Mouse (Mus musculus): ENCODE measurements around the gene Wnt1. TPM values are rescaled to one million over a fixed set of nuclear protein-coding genes. Genes with fewer than 3 reads are reported as not detected.

Wnt1 gene
- polyA plus RNA-seq, 1 experiment from 2014 or later = not detected

- Histone ChIP-seq H3K36me3 (ENCODE audit: control insufficient read depth, insufficient read depth, low read length) (peaks cover 19% of the 10 kb centered on the region), H3K4me1 (ENCODE audit: control insufficient read depth, insufficient read depth, low read length) (peaks cover 8% of the 10 kb centered on the region), H3K4me3 (ENCODE audit: low read depth, low read length) (no peak overlapping the region), H3K27ac (ENCODE audit: low read depth, low read length) (no peak overlapping the region), H3K27me3 (ENCODE audit: control insufficient read depth, insufficient read depth, low read length) (no peaks in the 10 kb centered on the region), H3K4me2 (no peak overlapping the region), H3K9me3 (replicated peaks; ENCODE audit: control insufficient read depth, low read length) (no peaks in the 10 kb centered on the region), H3K9ac (ENCODE audit: low read depth, low read length) (no peak overlapping the region)
- WGBS (ENCODE audit: insufficient replicate concordance) = 89% methylated on average over 7 of the region's 7 CpGs
- no peak for ATAC-seq (replicated peaks; ENCODE audit: insufficient number of reproducible peaks, low FRiP score, low TSS enrichment)
These were observed 28.5 kb downstream of the Wnt1 start for GRCm38 (mm10) chr15:98818171-98818570.

GRCm38 (mm10) chr15:98820937-98821336 is 31.3 kb downstream of the Wnt1 start:
- Histone ChIP-seq H3K27ac (ENCODE audit: low read depth, low read length) (0 out of 2 replicates have a peak overlapping the region, but pooled peaks have one; percentile 3), H3K9me3 (replicated peaks; ENCODE audit: control insufficient read depth, low read length) (no peaks in the 10 kb centered on the region), H3K9ac (ENCODE audit: low read depth, low read length) (no peak overlapping the region), H3K4me3 (ENCODE audit: low read depth, low read length) (no peak overlapping the region), H3K27me3 (ENCODE audit: control insufficient read depth, insufficient read depth, low read length) (no peaks in the 10 kb centered on the region), H3K4me1 (ENCODE audit: control insufficient read depth, insufficient read depth, low read length) (peaks cover 8% of the 10 kb centered on the region), H3K4me2 (no peak overlapping the region), H3K36me3 (ENCODE audit: control insufficient read depth, insufficient read depth, low read length) (peaks cover 14% of the 10 kb centered on the region; the same call in 1 of the 2 replicates)
- no peak for ATAC-seq (replicated peaks; ENCODE audit: insufficient number of reproducible peaks, low FRiP score, low TSS enrichment)
- WGBS (ENCODE audit: insufficient replicate concordance) = 74% methylated on average over 4 of the region's 4 CpGs

DNA sequence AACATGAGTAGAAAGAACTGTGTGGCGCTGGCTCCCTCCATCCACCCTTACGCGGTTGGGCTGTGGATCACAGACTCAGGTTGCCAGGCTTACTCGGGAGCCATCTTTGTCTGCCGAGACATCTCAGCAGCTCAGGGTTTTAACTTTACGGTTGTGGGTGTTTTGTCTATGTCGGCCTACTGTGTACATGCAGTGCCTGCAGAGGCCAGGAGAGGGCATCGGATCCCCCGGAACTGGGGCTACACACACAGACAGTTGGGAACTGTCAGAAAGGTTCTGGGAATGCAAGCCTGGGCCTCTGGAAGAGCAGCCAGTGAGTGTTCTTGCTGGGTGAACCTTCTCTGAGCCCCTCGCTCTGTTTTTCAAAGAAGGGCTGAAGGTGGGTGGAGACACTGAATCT is 31.7 kb downstream of the Wnt1 start:
- no peak for ATAC-seq (replicated peaks; ENCODE audit: insufficient number of reproducible peaks, low FRiP score, low TSS enrichment)
- 34% methylated on average over 10 of the region's 10 CpGs for WGBS (ENCODE audit: insufficient replicate concordance)
- Histone ChIP-seq H3K9ac (ENCODE audit: low read depth, low read length) (no peak overlapping the region), H3K36me3 (ENCODE audit: control insufficient read depth, insufficient read depth, low read length) (peaks cover 14% of the 10 kb centered on the region; the same call in 1 of the 2 replicates), H3K4me1 (ENCODE audit: control insufficient read depth, insufficient read depth, low read length) (peaks cover 8% of the 10 kb centered on the region), H3K4me3 (ENCODE audit: low read depth, low read length) (no peak overlapping the region), H3K9me3 (replicated peaks; ENCODE audit: control insufficient read depth, low read length) (no peaks in the 10 kb centered on the region), H3K27me3 (ENCODE audit: control insufficient read depth, insufficient read depth, low read length) (no peaks in the 10 kb centered on the region), H3K4me2 (no peak overlapping the region), H3K27ac (ENCODE audit: low read depth, low read length) (no peak overlapping the region)

- WGBS (ENCODE audit: insufficient replicate concordance) = 93% methylated on average over 5 of the region's 5 CpGs
- peaks cover 11% of the 10 kb centered on the region; the same call in 1 of the 2 replicates for H3K36me3 ChIP-seq (ENCODE audit: control insufficient read depth, insufficient read depth, low read length)
- no peak overlapping the region for H3K4me3 ChIP-seq (ENCODE audit: low read depth, low read length)
- peaks cover 11% of the 10 kb centered on the region for H3K4me1 ChIP-seq (ENCODE audit: control insufficient read depth, insufficient read depth, low read length)
- H3K9ac ChIP-seq (ENCODE audit: low read depth, low read length) = no peak overlapping the region
- no peaks in the 10 kb centered on the region for H3K9me3 ChIP-seq (replicated peaks; ENCODE audit: control insufficient read depth, low read length)
- ATAC-seq (replicated peaks; ENCODE audit: insufficient number of reproducible peaks, low FRiP score, low TSS enrichment) = no peak
- H3K4me2 ChIP-seq = no peak overlapping the region
- H3K27me3 ChIP-seq (ENCODE audit: control insufficient read depth, insufficient read depth, low read length) = no peaks in the 10 kb centered on the region
- no peak overlapping the region for H3K27ac ChIP-seq (ENCODE audit: low read depth, low read length)
These were observed 32.5 kb downstream of the Wnt1 start for GRCm38 (mm10) chr15:98822147-98822546.

- Histone ChIP-seq H3K9ac (ENCODE audit: low read depth, low read length) (no peak overlapping the region), H3K4me3 (ENCODE audit: low read depth, low read length) (no peak overlapping the region), H3K27ac (ENCODE audit: low read depth, low read length) (no peak overlapping the region), H3K36me3 (ENCODE audit: control insufficient read depth, insufficient read depth, low read length) (peaks cover 13% of the 10 kb centered on the region), H3K27me3 (ENCODE audit: control insufficient read depth, insufficient read depth, low read length) (no peaks in the 10 kb centered on the region), H3K9me3 (replicated peaks; ENCODE audit: control insufficient read depth, low read length) (no peaks in the 10 kb centered on the region), H3K4me1 (ENCODE audit: control insufficient read depth, insufficient read depth, low read length) (peaks cover 21% of the 10 kb centered on the region), H3K4me2 (no peak overlapping the region)
- WGBS (ENCODE audit: insufficient replicate concordance) = 56% methylated on average over 3 of the region's 3 CpGs
- no peak for ATAC-seq (replicated peaks; ENCODE audit: insufficient number of reproducible peaks, low FRiP score, low TSS enrichment)
These were observed 33.8 kb downstream of the Wnt1 start for GRCm38 (mm10) chr15:98823434-98823833.

DNA sequence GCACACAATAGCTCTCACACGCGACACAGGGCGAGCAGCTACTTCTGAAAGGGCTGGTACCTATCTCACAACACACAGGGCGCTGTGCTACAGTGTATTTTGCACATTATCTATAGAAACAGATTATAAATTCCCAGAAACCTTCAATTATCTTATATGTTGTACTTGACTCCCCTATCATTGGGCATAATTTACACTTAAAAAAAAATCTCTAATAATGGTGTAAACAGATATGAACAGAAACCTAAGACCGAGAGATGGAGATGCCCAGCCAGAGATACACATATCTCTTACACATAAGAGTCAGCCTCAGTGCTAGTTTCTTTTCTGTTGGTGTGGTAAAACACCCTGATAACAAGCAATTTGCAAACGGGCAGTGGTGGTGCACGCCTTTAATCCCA is 38.0 kb downstream of the Wnt1 start:
- peaks cover 13% of the 10 kb centered on the region; the same call in 1 of the 2 replicates for H3K36me3 ChIP-seq (ENCODE audit: control insufficient read depth, insufficient read depth, low read length)
- H3K27me3 ChIP-seq (ENCODE audit: control insufficient read depth, insufficient read depth, low read length) = no peaks in the 10 kb centered on the region
- 62% methylated on average over 7 of the region's 7 CpGs for WGBS (ENCODE audit: insufficient replicate concordance)
- peaks cover 26% of the 10 kb centered on the region for H3K4me1 ChIP-seq (ENCODE audit: control insufficient read depth, insufficient read depth, low read length)
- 0 out of 2 replicates have a peak overlapping the region, but pooled peaks have one; percentile 7 for H3K27ac ChIP-seq (ENCODE audit: low read depth, low read length)
- no peaks in the 10 kb centered on the region for H3K9me3 ChIP-seq (replicated peaks; ENCODE audit: control insufficient read depth, low read length)
- ATAC-seq (replicated peaks; ENCODE audit: insufficient number of reproducible peaks, low FRiP score, low TSS enrichment) = no peak
- H3K9ac ChIP-seq (ENCODE audit: low read depth, low read length) = no peak overlapping the region
- H3K4me3 ChIP-seq (ENCODE audit: low read depth, low read length) = no peak overlapping the region
- H3K4me2 ChIP-seq = no peak overlapping the region; the same call in 1 of the 2 replicates

DNA sequence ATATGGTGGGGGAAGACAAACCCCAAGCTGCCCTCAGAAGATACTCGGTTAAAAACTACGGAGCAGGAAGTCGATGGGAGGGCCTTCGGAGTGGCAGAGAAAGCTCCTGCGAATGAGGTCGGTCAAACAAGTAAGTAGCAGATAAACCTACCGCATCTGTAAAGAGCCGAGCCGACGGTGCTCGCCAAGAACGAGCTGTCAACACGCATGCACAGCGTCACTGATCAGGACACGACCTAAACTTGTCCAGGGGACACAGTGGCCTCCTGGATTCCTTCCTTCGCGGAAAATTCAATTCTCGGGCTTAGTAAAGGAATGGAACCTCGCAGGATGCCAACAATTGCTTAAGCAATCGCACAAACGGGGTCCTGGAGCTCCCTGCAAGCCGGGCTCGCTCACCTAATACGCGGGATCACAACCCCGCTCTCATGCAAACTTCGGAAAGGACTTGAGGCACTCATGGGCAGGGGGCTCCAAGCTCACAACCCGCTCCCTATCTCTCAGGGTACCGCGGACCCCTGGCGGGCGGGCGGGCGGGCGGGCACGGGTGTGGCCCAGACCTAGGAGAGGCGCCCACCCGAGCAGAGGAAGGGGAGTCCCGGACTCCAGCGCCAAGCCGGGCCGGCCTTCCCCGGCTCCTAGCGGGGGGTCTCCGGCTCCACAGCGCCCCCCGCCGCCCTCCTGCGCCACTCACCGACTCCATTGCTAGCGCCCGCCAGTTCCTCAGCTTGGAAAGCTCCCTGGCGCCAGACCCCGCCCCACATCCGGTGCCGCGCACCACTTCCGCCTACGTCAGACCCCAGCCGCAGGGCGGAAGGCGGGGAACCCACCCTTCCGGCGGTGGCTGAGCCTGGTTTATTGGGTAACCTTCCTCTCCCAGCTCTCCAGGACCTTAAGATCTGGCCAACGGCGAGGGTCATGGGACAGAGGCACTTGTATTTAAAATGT is 41.4 kb downstream of the Wnt1 start, which contains the start of gene Prkag1:
TSS of gene Prkag1 (minus strand) at position 786 of the 948 bp plus-strand sequence.
- Histone ChIP-seq H3K36me3 (ENCODE audit: control insufficient read depth, insufficient read depth, low read length) (peaks cover 27% of the 10 kb centered on the region), H3K4me3 (ENCODE audit: low read depth, low read length) (peak within 1 kb of the TSS; percentile 90), H3K27ac (ENCODE audit: low read depth, low read length) (peak within 1 kb of the TSS; percentile 99), H3K9ac (ENCODE audit: low read depth, low read length) (peak within 1 kb of the TSS; percentile 96), H3K27me3 (ENCODE audit: control insufficient read depth, insufficient read depth, low read length) (no peaks in the 10 kb centered on the region), H3K4me2 (peak within 1 kb of the TSS; percentile 70), H3K9me3 (replicated peaks; ENCODE audit: control insufficient read depth, low read length) (no peaks in the 10 kb centered on the region), H3K4me1 (ENCODE audit: control insufficient read depth, insufficient read depth, low read length) (peaks cover 40% of the 10 kb centered on the region)
- ATAC-seq (replicated peaks; ENCODE audit: insufficient number of reproducible peaks, low FRiP score, low TSS enrichment) = peak; percentile 92
- WGBS (ENCODE audit: insufficient replicate concordance) = under 1% methylated on average over 61 of the region's 66 CpGs

GRCm38 (mm10) chr15:98831684-98832035 is 42.0 kb downstream of the Wnt1 start:
- 18% methylated on average over 9 of the region's 9 CpGs for WGBS (ENCODE audit: insufficient replicate concordance)
- Histone ChIP-seq H3K4me3 (ENCODE audit: low read depth, low read length) (peak overlapping the region; percentile 90), H3K9me3 (replicated peaks; ENCODE audit: control insufficient read depth, low read length) (no peaks in the 10 kb centered on the region), H3K36me3 (ENCODE audit: control insufficient read depth, insufficient read depth, low read length) (peaks cover 33% of the 10 kb centered on the region), H3K27ac (ENCODE audit: low read depth, low read length) (peak overlapping the region; percentile 99), H3K4me1 (ENCODE audit: control insufficient read depth, insufficient read depth, low read length) (peaks cover 40% of the 10 kb centered on the region), H3K9ac (ENCODE audit: low read depth, low read length) (peak overlapping the region; percentile 96), H3K4me2 (peak overlapping the region; percentile 70), H3K27me3 (ENCODE audit: control insufficient read depth, insufficient read depth, low read length) (no peaks in the 10 kb centered on the region)
- ATAC-seq (replicated peaks; ENCODE audit: insufficient number of reproducible peaks, low FRiP score, low TSS enrichment) = no peak
